Mouse (Mus musculus) embryo, embryonic 10 days (tissue): ENCODE results near the gene Rpl13a.
"Not testable (repeated sequence)": the region's sequence is repeated elsewhere in the genome, so short reads cannot be mapped to it uniquely, and the experiment has no call there.

ENCODE experiments used
- DNase-seq: peaks from one replicate; pipeline ENCODE4 v3.0.0-alpha.2; 2015; ENCODE audit warnings: low spot score

The Rpl13a gene

GRCm38 (mm10) chr7:45128624-45129246 lies at the start of gene Rpl13a:
Gene Rpl13a, minus strand, starts transcription at chr7:45128761.
- DNase-seq, result peak; percentile 99

GRCm38 (mm10) chr7:45176356-45176755 lies 47.8 kb upstream of the Rpl13a start:
- no peak for DNase-seq

DNA sequence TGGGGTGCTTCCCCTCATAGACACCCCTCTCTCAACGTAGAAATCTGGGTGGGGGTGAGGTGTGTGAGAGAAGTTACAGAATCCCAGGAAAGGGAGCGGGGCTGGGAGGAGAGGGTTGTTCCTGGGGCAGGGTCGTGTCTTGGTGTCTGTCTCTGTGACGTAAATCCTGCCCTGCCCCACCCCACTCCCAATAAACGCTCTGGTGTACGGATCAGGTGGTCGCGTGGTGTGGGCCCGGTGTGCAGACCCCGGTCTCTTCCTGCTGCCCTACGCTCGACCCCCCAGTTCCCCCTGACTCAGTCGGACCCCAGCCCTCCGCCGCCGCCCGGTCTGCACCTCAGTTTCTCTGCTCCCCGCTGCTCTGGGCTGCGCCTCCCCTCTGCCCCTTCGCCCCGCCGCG lies 47.4 kb upstream of the Rpl13a start:
- no peak for DNase-seq

DNA sequence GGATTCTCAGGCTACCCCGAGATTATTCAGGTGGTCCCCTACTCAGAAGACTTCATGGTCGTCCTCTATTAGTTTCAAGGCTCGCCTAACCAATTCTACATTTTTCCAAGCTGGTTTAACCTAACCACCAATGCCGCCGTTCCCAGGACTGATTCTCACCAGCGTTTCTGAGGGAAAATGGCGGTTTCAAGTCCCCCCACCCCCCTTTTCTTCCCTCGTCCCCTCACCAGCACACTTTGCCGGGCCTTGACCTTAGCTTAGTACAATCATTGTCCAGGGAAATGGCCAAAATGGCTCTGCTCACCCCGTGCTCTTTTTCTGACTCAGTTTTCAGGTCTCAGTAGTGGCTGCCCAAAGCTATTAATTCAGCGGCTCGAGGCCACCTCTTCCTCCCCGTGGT lies 46.8 kb upstream of the Rpl13a start:
- DNase-seq, result peak; percentile 31

DNA sequence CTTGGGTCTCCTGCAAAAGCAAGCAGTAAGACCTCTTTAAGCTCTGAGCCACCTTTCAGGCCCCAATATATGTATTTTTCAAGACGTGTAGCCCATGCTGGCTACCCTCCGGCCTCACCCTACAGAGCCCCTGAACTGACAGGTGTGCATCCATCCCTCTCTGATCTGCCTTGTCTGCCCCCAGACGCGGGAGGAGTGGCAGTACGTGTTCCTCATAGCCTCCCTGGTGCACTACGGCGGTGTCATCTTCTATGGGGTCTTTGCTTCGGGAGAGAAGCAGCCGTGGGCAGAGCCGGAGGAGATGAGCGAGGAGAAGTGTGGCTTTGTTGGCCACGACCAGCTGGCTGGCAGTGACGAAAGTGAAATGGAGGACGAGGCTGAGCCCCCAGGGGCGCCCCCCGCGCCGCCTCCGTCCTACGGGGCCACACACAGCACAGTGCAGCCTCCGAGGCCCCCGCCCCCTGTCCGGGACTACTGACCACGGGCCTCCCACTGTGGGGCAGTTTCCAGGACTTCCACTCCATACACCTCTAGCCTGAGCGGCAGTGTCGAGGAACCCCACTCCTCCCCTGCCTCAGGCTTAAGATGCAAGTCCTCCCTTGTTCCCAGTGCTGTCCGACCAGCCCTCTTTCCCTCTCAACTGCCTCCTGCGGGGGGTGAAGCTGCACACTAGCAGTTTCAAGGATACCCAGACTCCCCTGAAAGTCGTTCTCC lies 46.2 kb upstream of the Rpl13a start:
- peak; percentile 54 for DNase-seq

DNA sequence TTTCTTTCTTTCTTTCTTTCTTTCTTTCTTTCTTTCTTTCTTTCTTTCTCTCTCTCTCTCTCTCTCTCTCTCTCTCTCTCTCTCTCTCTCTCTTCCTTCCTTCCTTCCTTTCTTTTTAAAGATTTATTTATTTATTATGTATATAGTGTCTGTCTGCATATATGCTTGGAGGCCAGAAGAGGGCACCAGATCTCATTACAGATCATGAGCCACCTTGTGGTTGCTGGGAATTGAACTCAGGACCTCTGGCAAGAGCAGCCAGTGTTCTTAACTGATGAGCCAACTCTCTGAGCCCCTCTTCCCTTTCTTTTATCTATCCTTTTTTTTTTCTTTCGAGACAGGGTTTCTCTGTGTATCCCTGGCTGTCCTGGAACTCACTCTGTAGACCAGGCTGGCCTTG lies 45.2 kb upstream of the Rpl13a start:
- DNase-seq, result not testable (repeated sequence)

DNA sequence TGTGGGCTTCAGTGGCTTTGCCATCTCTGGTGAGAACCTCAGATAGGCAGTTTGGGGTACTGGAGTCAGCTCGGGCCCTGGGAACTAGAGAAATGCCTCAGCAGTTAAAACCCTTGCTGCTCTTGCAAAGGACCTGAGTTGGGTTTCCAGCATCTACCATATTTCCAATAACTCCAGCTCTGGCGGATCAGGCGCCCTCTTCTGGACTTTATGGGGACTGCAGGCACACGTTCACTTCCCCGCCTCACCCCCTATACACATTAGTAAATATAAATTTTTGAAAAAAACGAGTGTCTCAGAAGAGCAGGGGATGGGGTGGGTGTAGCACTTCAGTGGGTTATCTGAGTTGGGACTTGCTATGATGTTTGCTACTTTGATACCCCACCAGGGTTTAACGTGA lies 44.4 kb upstream of the Rpl13a start:
- DNase-seq, result no peak

- no peak for DNase-seq
These were observed 40.9 kb upstream of the Rpl13a start for GRCm38 (mm10) chr7:45169495-45169894.

GRCm38 (mm10) chr7:45168656-45169055 lies 40.1 kb upstream of the Rpl13a start:
- DNase-seq, result no peak

- DNase-seq, result no peak
These were observed 39.3 kb upstream of the Rpl13a start for GRCm38 (mm10) chr7:45167761-45168445.

DNA sequence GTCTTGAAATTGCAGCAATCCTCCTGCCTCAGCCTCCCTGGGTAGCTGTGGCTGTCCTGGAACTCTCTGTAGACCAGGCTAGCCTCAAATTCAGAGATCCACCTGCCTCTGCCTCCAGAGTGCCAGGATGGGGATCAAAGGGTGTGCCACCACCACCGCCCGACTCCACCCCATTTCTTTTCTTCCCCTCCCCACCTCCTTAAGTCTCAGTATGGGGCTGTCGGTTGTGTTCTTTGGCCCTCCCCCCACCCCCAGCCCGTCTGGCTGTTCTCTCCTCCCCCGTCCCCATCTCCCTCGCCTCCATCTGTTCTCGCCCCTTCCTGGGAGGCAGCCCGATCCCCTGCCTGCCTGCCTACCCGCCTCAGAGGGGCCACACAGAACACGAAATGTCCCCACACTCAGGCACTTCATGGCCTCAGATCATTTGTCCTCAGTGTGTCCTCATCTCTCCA lies 38.4 kb upstream of the Rpl13a start:
- no peak for DNase-seq

GRCm38 (mm10) chr7:45165701-45166100 lies 37.1 kb upstream of the Rpl13a start:
- DNase-seq, result no peak

DNA sequence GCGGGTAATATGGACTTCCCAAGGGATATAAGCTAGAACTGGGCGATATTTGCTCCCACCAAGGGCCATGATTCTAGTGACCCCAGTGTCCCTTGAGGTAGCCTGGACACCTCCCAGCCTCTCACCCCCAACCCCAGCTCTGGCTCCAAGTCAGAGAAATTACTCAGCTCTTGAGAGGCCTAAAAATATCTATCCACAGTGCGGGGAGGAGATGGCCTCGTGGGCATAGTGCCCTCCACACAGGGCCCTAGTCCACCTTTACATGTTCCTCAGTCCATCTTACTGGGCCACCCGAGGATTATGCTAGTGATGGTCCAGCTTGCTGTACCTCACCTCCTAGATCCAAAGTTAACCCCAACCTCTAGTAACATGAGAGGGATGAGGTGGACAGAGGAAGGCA lies 36.3 kb upstream of the Rpl13a start:
- DNase-seq, result no peak

GRCm38 (mm10) chr7:45163735-45164490 lies 35.4 kb upstream of the Rpl13a start, which contains the start of gene Slc17a7:
Gene Slc17a7, plus strand, starts transcription at chr7:45163949.
- DNase-seq, result peak; percentile 54

DNA sequence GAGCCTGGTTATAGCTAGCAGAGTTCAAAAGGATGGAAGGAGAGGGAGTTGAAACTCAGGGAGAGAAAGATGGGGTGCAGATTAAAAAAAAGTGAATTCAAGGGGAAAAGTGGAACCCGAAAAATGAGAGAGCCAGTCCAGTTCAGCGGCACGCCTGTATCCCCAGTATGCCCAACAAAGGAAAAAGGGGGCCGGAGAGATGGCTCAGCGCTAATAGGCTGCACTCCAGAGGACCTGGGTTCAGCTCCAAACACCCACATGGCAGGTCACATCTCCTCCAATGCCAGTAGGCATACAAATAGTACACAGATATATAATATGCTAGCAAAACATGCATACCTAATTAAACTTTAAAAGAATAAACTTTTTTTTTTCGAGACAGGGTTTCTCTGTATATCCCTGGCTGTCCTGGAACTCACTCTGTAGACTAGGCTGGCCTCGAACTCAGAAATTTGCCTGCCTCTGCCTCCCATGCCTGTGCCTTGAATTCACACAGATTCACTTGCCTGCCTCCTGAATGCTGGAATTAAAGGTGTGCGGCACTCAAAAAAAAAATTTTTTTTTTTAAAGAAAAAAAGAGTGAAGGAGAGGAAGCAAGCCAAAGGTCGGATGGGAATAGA lies 34.5 kb upstream of the Rpl13a start:
- DNase-seq, result no peak

- no peak for DNase-seq
These were observed 34.0 kb upstream of the Rpl13a start for GRCm38 (mm10) chr7:45162551-45162950.

DNA sequence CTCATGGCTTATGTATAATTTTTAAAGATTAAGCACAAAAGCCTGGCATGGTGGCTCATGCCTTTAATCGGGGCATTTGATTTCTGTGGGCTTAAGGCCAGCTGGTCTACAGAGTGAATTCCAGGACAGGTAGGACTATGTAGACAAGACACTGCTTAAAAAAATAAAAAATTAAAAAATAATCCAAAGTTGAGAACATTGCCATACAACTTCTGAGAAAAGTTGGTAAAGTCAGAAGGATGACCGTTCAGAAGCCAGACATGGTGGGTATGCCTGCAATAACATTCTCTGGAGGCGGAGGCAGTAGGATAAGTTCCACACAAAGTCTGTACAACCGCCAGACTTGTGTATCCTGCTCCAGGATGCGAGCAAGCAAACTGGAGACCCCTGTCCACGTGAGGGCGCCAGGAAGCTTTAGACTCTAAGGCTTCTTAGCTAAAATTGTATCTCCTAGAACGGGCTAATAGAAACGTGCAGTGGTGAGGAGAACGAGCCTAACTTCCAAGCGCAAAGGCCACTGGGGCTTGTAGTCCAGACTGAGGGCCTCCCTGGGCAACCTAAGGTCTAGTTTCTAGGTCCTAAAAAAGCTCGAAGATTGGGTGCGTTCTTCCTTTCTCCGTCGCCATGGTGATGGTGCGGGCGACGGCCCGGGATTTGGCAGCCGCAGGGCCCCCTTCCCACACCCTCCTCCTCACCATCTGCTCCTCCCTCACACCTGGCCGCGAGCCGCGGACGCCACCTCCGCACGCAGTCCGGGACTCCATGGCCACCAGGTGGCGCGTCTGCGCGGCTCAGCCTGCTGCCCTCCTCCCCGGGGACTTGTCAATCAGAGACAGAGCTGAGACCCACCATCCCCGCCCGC lies 33.3 kb upstream of the Rpl13a start:
- DNase-seq, result peak; percentile 95

- DNase-seq, result no peak
These were observed 32.3 kb upstream of the Rpl13a start for GRCm38 (mm10) chr7:45160866-45161265.

DNA sequence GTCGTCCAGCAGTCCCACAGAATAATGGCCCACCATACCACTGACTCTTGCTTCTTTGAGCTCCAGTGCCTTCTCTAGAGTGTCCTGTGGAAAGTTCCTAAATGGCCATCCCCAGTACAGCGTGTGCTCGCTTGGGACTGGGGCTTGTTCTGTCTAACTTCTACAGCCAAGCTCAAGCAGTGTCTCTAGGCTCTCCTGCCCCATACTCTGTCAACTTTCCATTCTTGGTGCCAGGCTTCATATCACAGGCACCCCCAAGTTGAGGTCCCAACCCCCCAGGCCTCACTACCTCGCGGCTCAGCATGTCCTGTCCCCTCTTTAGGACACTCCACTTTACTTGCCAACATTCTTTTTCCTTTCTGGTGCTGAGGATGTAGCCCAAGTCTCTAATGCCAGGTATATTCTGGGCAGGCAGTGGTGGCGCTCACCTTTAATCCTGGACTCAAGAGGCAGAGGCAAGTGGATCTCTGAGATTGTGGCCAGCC lies 31.8 kb upstream of the Rpl13a start:
- DNase-seq, result no peak

GRCm38 (mm10) chr7:45158991-45159390 lies 30.4 kb upstream of the Rpl13a start:
- DNase-seq, result no peak

DNA sequence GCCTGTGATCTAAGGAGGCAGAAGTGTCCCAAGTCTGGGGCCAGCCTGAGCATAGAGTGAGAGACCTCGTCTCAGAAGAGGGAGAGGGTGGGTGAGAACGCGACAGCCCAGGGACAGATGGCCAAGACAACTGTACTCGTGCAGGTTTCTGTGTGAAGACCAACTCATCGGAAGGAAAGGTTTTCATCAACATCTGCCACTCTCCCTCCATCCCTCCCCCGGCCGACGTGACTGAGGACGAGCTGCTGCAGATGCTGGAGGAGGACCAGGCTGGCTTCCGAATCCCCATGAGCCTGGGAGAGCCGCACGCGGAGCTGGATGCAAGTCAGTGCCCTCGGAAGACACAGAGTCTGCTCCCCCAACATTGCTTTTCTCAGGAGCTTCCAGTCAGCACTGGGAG lies 28.9 kb upstream of the Rpl13a start:
- no peak for DNase-seq
